Mouse (Mus musculus): ENCODE data around the gene Tenm3. TPM values are rescaled to one million over a fixed set of nuclear protein-coding genes. Genes with fewer than 3 reads are reported as not detected.

Tenm3 gene
- total and polyA plus RNA-seq, 3 experiments = 0.03 to 0.08 (median 0.07) TPM

DNA sequence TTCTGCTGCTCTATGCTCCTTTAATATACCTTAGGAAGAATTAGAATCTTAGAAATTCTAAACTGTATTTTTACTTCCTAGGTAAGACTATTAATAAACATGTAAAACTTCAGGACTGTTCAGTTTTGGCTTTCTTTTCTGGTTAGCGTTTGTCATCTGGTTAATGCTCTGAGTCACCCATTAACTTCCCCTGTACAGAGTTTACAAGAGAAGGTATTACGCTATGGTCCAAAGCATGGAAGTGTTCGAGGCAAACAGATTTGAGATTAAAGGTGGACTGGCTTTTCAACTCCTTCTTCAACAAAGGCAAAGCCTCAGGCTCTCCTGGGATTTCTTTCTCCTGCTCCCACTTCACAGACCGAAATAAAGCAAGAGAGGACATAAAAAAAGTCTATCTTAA lies 354.3 kb downstream of the Tenm3 start:
- Histone ChIP-seq H3K36me3 (replicated peaks in 1 of 2; ENCODE audit: control insufficient read depth in 1 of 2, insufficient read depth in 1 of 2, low read length in 1 of 2) (no peaks in the 10 kb centered on the region), H3K4me2 (ENCODE audit: insufficient read depth, low read depth, poor library complexity, severe bottlenecking) (no peak overlapping the region), H3K4me1 (ENCODE audit: control insufficient read depth in 1 of 2, insufficient read depth in 2 of 2) (no peaks in the 10 kb centered on the region), H3K79me2 (replicated peaks; ENCODE audit: control insufficient read depth, extremely low read depth, insufficient read depth, poor library complexity, severe bottlenecking) (no peaks in the 10 kb centered on the region), H3K27ac (ENCODE audit: insufficient read depth, low read depth) (no peak overlapping the region), H3K9ac (ENCODE audit: insufficient read depth, low read depth) (no peak overlapping the region), H3K27me3 (replicated peaks) (no peaks in the 10 kb centered on the region), H3K4me3 (replicated peaks in 1 of 3; ENCODE audit: low read depth in 2 of 3, low read length in 2 of 3, poor library complexity in 1 of 3) (no peak overlapping the region), H3K9me3 (replicated peaks; ENCODE audit: low read length) (peaks cover 50% of the 10 kb centered on the region)
- no peak for TF ChIP-seq SIN3A (IDR thresholded peaks at IDR 0.05; ENCODE audit: low read length)
- no peak for TF ChIP-seq NRF1 (IDR thresholded peaks at IDR 0.05; ENCODE audit: low read depth, low read length)
- no peak for TF ChIP-seq RAD21 (IDR thresholded peaks at IDR 0.05; ENCODE audit: low read depth, low read length)
- no peak for TF ChIP-seq SMC3 (IDR thresholded peaks at IDR 0.05; ENCODE audit: low read depth, low read length)
- TF ChIP-seq ZNF384 (IDR thresholded peaks at IDR 0.05; ENCODE audit: low read depth, low read length) = no peak
- TF ChIP-seq MAX (IDR thresholded peaks at IDR 0.05; ENCODE audit: low read length) = no peak
- DNase-seq (ENCODE audit: extremely low read depth) = no peak
- in situ Hi-C loops (cut with MboI; ENCODE audit: low pct_ligation_motif_present, low pct_unique_long_range_greater_than_20kb, low sequenced_read_pairs) (no loop called here), dilution Hi-C loops (cut with MboI; ENCODE audit: extremely low pct_ligation_motif_present, extremely low pct_unique_long_range_greater_than_20kb, low sequenced_read_pairs) (no loop called here)

DNA sequence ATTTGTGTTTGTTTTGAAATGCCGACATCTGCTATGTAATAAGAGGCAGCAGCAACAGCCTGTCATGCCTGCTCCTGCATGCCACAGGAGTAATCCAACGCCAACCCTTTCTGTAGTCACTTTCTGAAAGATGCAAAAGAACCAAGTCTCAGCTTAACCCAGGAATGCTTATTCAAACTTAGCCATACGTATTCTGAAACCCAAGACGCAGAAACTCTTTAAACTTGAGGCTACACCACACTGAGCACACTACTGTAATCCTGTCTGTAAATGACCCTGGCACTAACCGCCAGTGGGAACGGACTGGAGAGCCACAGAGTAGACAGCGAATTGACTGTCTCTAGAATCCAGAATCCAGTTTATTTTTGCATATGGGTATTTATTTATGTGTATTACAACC lies 354.9 kb downstream of the Tenm3 start:
- no peak overlapping the region for H3K9ac ChIP-seq (ENCODE audit: insufficient read depth, low read depth)
- TF ChIP-seq POLR2AphosphoS2 (IDR thresholded peaks at IDR 0.05; ENCODE audit: low read depth, low read length) = no peak
- TF ChIP-seq MAFK (IDR thresholded peaks at IDR 0.05; ENCODE audit: insufficient replicate concordance, low read length) = no peak
- TF ChIP-seq MAZ (IDR thresholded peaks at IDR 0.05; ENCODE audit: low read depth, low read length) = no peak
- TF ChIP-seq TBP (conservative IDR thresholded peaks at IDR 0.05; ENCODE audit: low read depth, low read length) = no peak
- no peak for TF ChIP-seq MEF2A (IDR thresholded peaks at IDR 0.05; ENCODE audit: borderline replicate concordance, low read depth, low read length)
- TF ChIP-seq RAD21 (IDR thresholded peaks at IDR 0.05; ENCODE audit: low read depth, low read length) = no peak
- no peak for TF ChIP-seq SIN3A (IDR thresholded peaks at IDR 0.05; ENCODE audit: low read length)
- TF ChIP-seq MAX (IDR thresholded peaks at IDR 0.05; ENCODE audit: low read length) = no peak
- TF ChIP-seq IRF4 (IDR thresholded peaks at IDR 0.05; ENCODE audit: low read depth, low read length) = no peak
- TF ChIP-seq SMC3 (IDR thresholded peaks at IDR 0.05; ENCODE audit: low read depth, low read length) = no peak
- TF ChIP-seq JUND (conservative IDR thresholded peaks at IDR 0.05; ENCODE audit: low read depth, low read length) = no peak
- no peak for TF ChIP-seq USF2 (conservative IDR thresholded peaks at IDR 0.05; ENCODE audit: low read depth, low read length)
- TF ChIP-seq KAT2A (IDR thresholded peaks at IDR 0.05; ENCODE audit: insufficient replicate concordance, low read length) = no peak
- TF ChIP-seq POLR2A (IDR thresholded peaks at IDR 0.05; ENCODE audit: low read depth, low read length) = no peak
- TF ChIP-seq RCOR1 (conservative IDR thresholded peaks at IDR 0.05; ENCODE audit: low read depth, low read length) = no peak
- TF ChIP-seq HCFC1 (IDR thresholded peaks at IDR 0.05; ENCODE audit: low read depth, low read length) = no peak
- no peak for TF ChIP-seq ELF1 (IDR thresholded peaks at IDR 0.05; ENCODE audit: low read depth, low read length)
- no peak for TF ChIP-seq GABPA (IDR thresholded peaks at IDR 0.05; ENCODE audit: insufficient replicate concordance, low read depth, low read length)
- peaks cover 47% of the 10 kb centered on the region for H3K9me3 ChIP-seq (replicated peaks; ENCODE audit: low read length)
- H3K27ac ChIP-seq (ENCODE audit: insufficient read depth, low read depth) = no peak overlapping the region
- H3K4me1 ChIP-seq (ENCODE audit: control insufficient read depth in 1 of 2, insufficient read depth in 2 of 2) = no peaks in the 10 kb centered on the region
- H3K79me2 ChIP-seq (replicated peaks; ENCODE audit: control insufficient read depth, extremely low read depth, insufficient read depth, poor library complexity, severe bottlenecking) = no peaks in the 10 kb centered on the region
- no peak for DNase-seq (ENCODE audit: extremely low read depth)
- dilution Hi-C loops (cut with MboI; ENCODE audit: extremely low pct_ligation_motif_present, extremely low pct_unique_long_range_greater_than_20kb, low sequenced_read_pairs) = no loop called here
- H3K4me2 ChIP-seq (ENCODE audit: insufficient read depth, low read depth, poor library complexity, severe bottlenecking) = no peak overlapping the region
- no peaks in the 10 kb centered on the region for H3K36me3 ChIP-seq (replicated peaks in 1 of 2; ENCODE audit: control insufficient read depth in 1 of 2, insufficient read depth in 1 of 2, low read length in 1 of 2)
- H3K27me3 ChIP-seq (replicated peaks) = no peaks in the 10 kb centered on the region
- H3K4me3 ChIP-seq (replicated peaks in 1 of 3; ENCODE audit: low read depth in 2 of 3, low read length in 2 of 3, poor library complexity in 1 of 3) = no peak overlapping the region
- in situ Hi-C loops (cut with MboI; ENCODE audit: low pct_ligation_motif_present, low pct_unique_long_range_greater_than_20kb, low sequenced_read_pairs) = no loop called here

Measured in CH12.LX (cell line).